Mouse (Mus musculus) CD4-positive, CD25-positive, alpha-beta regulatory T cell, adult 4 months (primary cell): ENCODE data around the gene Tmem79. TPM values are rescaled to one million over a fixed set of nuclear protein-coding genes. Genes with fewer than 3 reads are reported as not detected.
"Not testable (repeated sequence)": the region's sequence is repeated elsewhere in the genome, so short reads cannot be mapped to it uniquely, and the experiment has no call there.

Experiments
- ATAC-seq: one replicate; pipeline ENCODE4 v1.8.0; 2017
- polyA plus RNA-seq, 2 experiments: library from polyadenylated mRNA; unstranded; fragments of 100-300 nt; shearing (Covaris generic); gene quantifications; one replicate each; pipeline ENCODE4 v1.2.1; 2017

Gene Tmem79
- polyA plus RNA-seq, 2 experiments from 2014 or later, result 1.1 to 2.2 TPM

- no peak for ATAC-seq
Measured at GRCm38 (mm10) chr3:88352907-88353306, 17.0 kb upstream of the Tmem79 start.

- ATAC-seq, result no peak
Measured at GRCm38 (mm10) chr3:88350732-88351131, 14.8 kb upstream of the Tmem79 start.

GRCm38 (mm10) chr3:88339006-88339405 lies 3.1 kb upstream of the Tmem79 start:
- ATAC-seq, result no peak

GRCm38 (mm10) chr3:88338316-88338715 lies 2.4 kb upstream of the Tmem79 start:
- no peak for ATAC-seq

GRCm38 (mm10) chr3:88337367-88338020 lies 1.5 kb upstream of the Tmem79 start:
- peak; percentile 26 for ATAC-seq

GRCm38 (mm10) chr3:88335436-88336053 lies 403 bp downstream of the Tmem79 start:
- ATAC-seq, result peak; percentile 7

- ATAC-seq, result no peak
Measured at GRCm38 (mm10) chr3:88334902-88335435, 979 bp downstream of the Tmem79 start.

GRCm38 (mm10) chr3:88334029-88334658 lies 1.8 kb downstream of the Tmem79 start:
- ATAC-seq, result no peak

- no peak for ATAC-seq
Measured at GRCm38 (mm10) chr3:88331282-88331681, 4.7 kb downstream of the Tmem79 start.

GRCm38 (mm10) chr3:88328956-88329355 lies 7.0 kb downstream of the Tmem79 start:
- ATAC-seq, result no peak

GRCm38 (mm10) chr3:88324951-88325405 lies 11.0 kb downstream of the Tmem79 start, which contains the start of gene Glmp:
TSS of gene Glmp (plus strand) at chr3:88325023.
- ATAC-seq, result peak; percentile 98

GRCm38 (mm10) chr3:88299172-88299571 lies 36.8 kb downstream of the Tmem79 start:
- no peak for ATAC-seq

- peak; percentile 30 for ATAC-seq
Measured at GRCm38 (mm10) chr3:88297321-88297851, 38.6 kb downstream of the Tmem79 start.

- peak; percentile 90 for ATAC-seq
Measured at GRCm38 (mm10) chr3:88296561-88297318, 39.2 kb downstream of the Tmem79 start, which contains the start of the genes Tsacc and Cct3. TSS of gene Tsacc (minus strand) at chr3:88296999. TSS of gene Cct3 (plus strand) at chr3:88297116.

GRCm38 (mm10) chr3:88296110-88296560 lies 39.8 kb downstream of the Tmem79 start:
- ATAC-seq, result no peak

- not testable (repeated sequence) for ATAC-seq
Measured at GRCm38 (mm10) chr3:88295272-88295671, 40.7 kb downstream of the Tmem79 start.

GRCm38 (mm10) chr3:88291970-88292369 lies 44.0 kb downstream of the Tmem79 start:
- no peak for ATAC-seq

- not testable (repeated sequence) for ATAC-seq
Measured at GRCm38 (mm10) chr3:88288133-88288713, 47.7 kb downstream of the Tmem79 start.

- ATAC-seq, result no peak
Measured at GRCm38 (mm10) chr3:88287110-88287509, 48.8 kb downstream of the Tmem79 start, which contains the start of gene Gm38392. TSS of gene Gm38392 (minus strand) at chr3:88287210.

GRCm38 (mm10) chr3:88285565-88285895 lies 50.4 kb downstream of the Tmem79 start:
- not testable (repeated sequence) for ATAC-seq

- ATAC-seq, result not testable (repeated sequence)
Measured at GRCm38 (mm10) chr3:88284815-88285564, 51.0 kb downstream of the Tmem79 start.
